Mouse (Mus musculus) embryonic facial prominence, embryonic 13.5 days (tissue): ENCODE measurements at regions not wholly inside any gene's neighbourhood (a gene's known extent, or its start where the extent isn't known, plus 50 kb on each side); places are given as distances from the start of the nearest gene placed in this dataset.

ENCODE experiments used
- ATAC-seq: fragments of 200-750 bp; cut with Nextera tagmentation; 2 replicates; pipeline ENCODE4 v1.8.0; 2017; ENCODE audit warnings: low read depth; ENCODE audit not compliant: insufficient number of reproducible peaks, insufficient read depth, low FRiP score, low TSS enrichment
- H3K27ac ChIP-seq: fragments of 300-500 bp; sonication (generic); 2 replicates; pipeline ENCODE4 v1.5.1; 2015; ENCODE audit warnings: moderate library complexity, mild to moderate bottlenecking, inconsistent platforms
- H3K27me3 ChIP-seq: fragments of 300-500 bp; sonication (generic); 2 replicates; pipeline ENCODE4 v1.6.1; 2015; ENCODE audit warnings: mild to moderate bottlenecking, inconsistent platforms
- H3K36me3 ChIP-seq: fragments of 300-500 bp; sonication (generic); 2 replicates; pipeline ENCODE4 v1.6.1; 2015; ENCODE audit warnings: mild to moderate bottlenecking, inconsistent platforms
- H3K4me1 ChIP-seq: fragments of 300-500 bp; sonication (generic); 2 replicates; pipeline ENCODE4 v1.6.1; 2015; ENCODE audit warnings: inconsistent platforms
- H3K4me2 ChIP-seq: fragments of 300-500 bp; sonication (generic); 2 replicates; pipeline ENCODE4 v1.6.1; 2015; ENCODE audit warnings: moderate library complexity, mild to moderate bottlenecking, inconsistent platforms
- H3K4me3 ChIP-seq: fragments of 300-500 bp; sonication (generic); 2 replicates; pipeline ENCODE4 v1.5.1; 2015; ENCODE audit warnings: mild to moderate bottlenecking, inconsistent platforms
- H3K9ac ChIP-seq: fragments of 300-500 bp; sonication (generic); 2 replicates; pipeline ENCODE4 v1.6.1; 2015; ENCODE audit warnings: mild to moderate bottlenecking, inconsistent platforms
- H3K9me3 ChIP-seq: fragments of 300-500 bp; sonication (generic); 2 replicates; pipeline ENCODE4 v1.6.1; 2016; ENCODE audit warnings: inconsistent platforms
- WGBS: fragments of 180-500 bp; shearing (Covaris S2); methylation state at CpG from one replicate; pipeline ENCODE4 v1.1.7; 2015; ENCODE audit warnings: mixed read lengths; 5-methylcytosine and 5-hydroxymethylcytosine counted together

GRCm38 (mm10) chr10:111422057-111422456, 51.0 kb upstream of the Nap1l1 start:
- no peaks in the 10 kb centered on the region for H3K36me3 ChIP-seq
- H3K27me3 ChIP-seq, result no peaks in the 10 kb centered on the region
- no peak overlapping the region for H3K4me3 ChIP-seq
- no peaks in the 10 kb centered on the region for H3K9me3 ChIP-seq
- peak overlapping the region; percentile 53 for H3K4me2 ChIP-seq
- WGBS, result 22% methylated on average over 6 of the region's 6 CpGs
- no peak overlapping the region for H3K27ac ChIP-seq
- no peak overlapping the region for H3K9ac ChIP-seq
- H3K4me1 ChIP-seq, result peaks cover 20% of the 10 kb centered on the region
- ATAC-seq, result no peak

GRCm38 (mm10) chr10:111422649-111423048, 50.4 kb upstream of the Nap1l1 start:
- WGBS, result 34% methylated on average over 11 of the region's 11 CpGs
- peaks cover 20% of the 10 kb centered on the region for H3K4me1 ChIP-seq

More at GRCm38 (mm10) chr10:111422649-111423048, 50.4 kb upstream of the Nap1l1 start:
- H3K4me2 ChIP-seq, result peak overlapping the region; percentile 53
- ATAC-seq, result no peak
- no peaks in the 10 kb centered on the region for H3K9me3 ChIP-seq
- H3K9ac ChIP-seq, result no peak overlapping the region
- H3K27me3 ChIP-seq, result no peaks in the 10 kb centered on the region
- H3K27ac ChIP-seq, result no peak overlapping the region
- H3K36me3 ChIP-seq, result no peaks in the 10 kb centered on the region
- H3K4me3 ChIP-seq, result peak overlapping the region; percentile 27
